Mouse (Mus musculus) embryonic fibroblast, embryonic 13.5 days (primary cell): ENCODE data around the gene Serpine2.

Experiments used
- CTCF ChIP-seq: IDR thresholded peaks from 2 replicates; pipeline ENCODE4 v1.5.1; 2011; ENCODE audit warnings: mild to moderate bottlenecking, control low read depth, low read length, moderate library complexity, borderline replicate concordance; ENCODE audit not compliant: insufficient read depth
- POLR2A ChIP-seq: IDR thresholded peaks from 2 replicates; pipeline ENCODE4 v1.6.1; 2011; ENCODE audit warnings: low read depth, mild to moderate bottlenecking, control low read depth, low read length, moderate library complexity

DNA sequence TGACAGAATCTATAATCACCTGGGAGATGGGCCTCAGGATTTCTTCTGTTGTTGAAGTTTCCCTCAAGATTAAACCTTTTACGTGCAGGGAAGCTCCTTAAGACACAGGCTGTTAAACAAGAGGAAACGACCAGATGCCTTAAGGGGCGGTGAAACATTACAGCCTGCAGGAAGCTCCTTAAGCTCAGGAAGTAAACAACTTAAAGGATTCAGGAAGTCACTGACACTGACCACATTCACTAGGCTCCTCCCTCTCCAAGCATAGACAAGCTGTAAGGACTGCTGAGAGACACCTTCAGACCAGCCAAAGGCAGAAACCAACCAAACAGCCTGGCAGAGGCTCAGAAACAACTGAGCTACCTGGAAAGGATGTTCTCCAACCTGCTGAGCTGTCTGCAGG is 44.3 kb upstream of the Serpine2 start:
- TF ChIP-seq CTCF (no peak), POLR2A (no peak)
